ENCODE assay signal across 24 mouse cellular contexts in the genomic region with DNA sequence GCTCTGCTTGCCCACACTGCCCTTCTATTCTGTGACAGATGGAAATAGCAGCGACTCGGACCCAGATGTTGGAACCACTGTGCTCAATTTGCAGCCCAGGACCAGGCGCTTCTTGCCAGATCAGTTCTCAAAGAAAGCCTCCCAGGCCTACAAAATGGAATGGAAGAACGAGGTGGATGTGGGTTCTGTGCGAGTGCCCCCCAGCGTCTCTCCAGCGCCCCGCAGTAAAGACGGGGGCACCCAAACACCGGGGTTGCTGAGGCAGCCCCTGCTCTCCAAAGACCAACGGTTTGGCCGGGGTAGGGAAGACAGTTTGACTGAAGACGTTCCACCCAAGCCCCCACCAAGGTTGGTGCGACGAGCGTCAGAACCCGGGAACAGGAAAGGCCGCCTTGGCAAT. TPM values are rescaled to one million over a fixed set of nuclear protein-coding genes. Genes with fewer than 3 reads are reported as not detected.
DNase-seq lines count a peak whose midpoint lies in the region; ATAC-seq and TF ChIP-seq lines count a peak whose summit lies in the region.
"Had no signal": no experiment of that assay in that cellular context is flagged by ENCODE, and none has a peak within 500 bp of the region (broad histone marks: within the 10 kb centered on the region; RNA-seq: fewer than 3 reads in every experiment).

No protein-coding gene starts in this region.

- TF ChIP-seq CTCF in gastrocnemius, adult 2 months (IDR thresholded peaks at IDR 0.05), result no peak
- TF ChIP-seq CTCF in testis, adult 2 months (IDR thresholded peaks at IDR 0.05; ENCODE audit: control insufficient read depth, insufficient read depth, insufficient replicate concordance, low read depth, low read length), result no peak

- no peak overlapping the region for H3K4me3 ChIP-seq in gastrocnemius, adult 2 months
- H3K4me3 ChIP-seq in heart, embryonic 10.5 days, result no peak overlapping the region
- H3K4me3 ChIP-seq in heart, embryonic 11.5 days (ENCODE audit: low read depth, low read length), result no peak overlapping the region
- peak overlapping the region; percentile 50; the same call in 1 of the 2 replicates for H3K4me3 ChIP-seq in testis, adult 2 months (ENCODE audit: control insufficient read depth, low read depth, low read length)

- H3K4me1 ChIP-seq in heart, embryonic 10.5 days, result no peaks in the 10 kb centered on the region
- H3K4me1 ChIP-seq in heart, embryonic 11.5 days (ENCODE audit: control insufficient read depth, insufficient read depth, low read length), result no peaks in the 10 kb centered on the region
- peaks cover 9% of the 10 kb centered on the region for H3K4me1 ChIP-seq in testis, adult 2 months (ENCODE audit: control insufficient read depth, insufficient read depth, low read length)

- no peak for TF ChIP-seq POLR2A in testis, adult 2 months (IDR thresholded peaks at IDR 0.05; ENCODE audit: control insufficient read depth, low read depth, low read length)

- ATAC-seq in heart, embryonic 11.5 days (replicated peaks; ENCODE audit: insufficient number of reproducible peaks, low FRiP score, low TSS enrichment), result no peak
- ATAC-seq: activated CD4-positive, CD25-positive, alpha-beta regulatory T cell, adult 4 months; CD4-positive, CD25-positive, alpha-beta regulatory T cell, adult 4 months; Patski had no signal

- H3K9me3 ChIP-seq in heart, embryonic 10.5 days, result no peaks in the 10 kb centered on the region
- H3K9me3 ChIP-seq in heart, embryonic 11.5 days (replicated peaks; ENCODE audit: control insufficient read depth, low read length), result no peaks in the 10 kb centered on the region
- H3K9me3 ChIP-seq: G1E had no signal

- H3K4me2 ChIP-seq in heart, embryonic 11.5 days, result no peak overlapping the region

- no peak for DNase-seq in gastrocnemius, adult 2 months
- DNase-seq in gastrocnemius, postnatal 4 days (ENCODE audit: low spot score in 2 of 2), result no peak
- peak; percentile 78 for DNase-seq in heart, adult 11 months
- DNase-seq in heart, adult 9 months (ENCODE audit: low spot score in 2 of 2), result no peak
- peak; percentile 61 for DNase-seq in heart, embryonic 10.5 days (ENCODE audit: low spot score)
- DNase-seq in testis, postnatal 10 days (ENCODE audit: low spot score), result no peak
- DNase-seq: adrenal gland, adult 2 months; adrenal gland, adult 8-10 months; adrenal gland, postnatal 10 days; adrenal gland, postnatal 14 days; adrenal gland, postnatal 25 days; adrenal gland, postnatal 36 days; B cell, adult 2 months; cerebellum, adult 11 months; cerebellum, adult 11-12 months had no signal

- H3K27ac ChIP-seq in gastrocnemius, adult 2 months, result peak overlapping the region; percentile 58; the same call in 1 of the 2 replicates
- H3K27ac ChIP-seq in heart, embryonic 10.5 days, result no peak overlapping the region
- H3K27ac ChIP-seq in heart, embryonic 11.5 days (ENCODE audit: low read depth, low read length), result no peak overlapping the region
- H3K27ac ChIP-seq in testis, adult 2 months (ENCODE audit: control insufficient read depth, insufficient read depth, low read depth, low read length), result peak overlapping the region; percentile 37; the same call in 1 of the 2 replicates

- intact Hi-C loops in gastrocnemius, adult 2 months (cut with DNase I), result loop anchor here (5.0 kb wide), 2 partner anchors 40 to 85 kb away; a partner anchor contains a TSS

- no peak overlapping the region for H3K9ac ChIP-seq in heart, embryonic 11.5 days (ENCODE audit: low read depth, low read length)

- H3K36me3 ChIP-seq in heart, embryonic 10.5 days, result no peaks in the 10 kb centered on the region
- H3K36me3 ChIP-seq in heart, embryonic 11.5 days (ENCODE audit: control insufficient read depth, insufficient read depth, low read length), result no peaks in the 10 kb centered on the region
- H3K36me3 ChIP-seq in testis, adult 2 months (ENCODE audit: control insufficient read depth, insufficient read depth, low read length), result no peaks in the 10 kb centered on the region
- H3K36me3 ChIP-seq: G1E had no signal

- WGBS in heart, embryonic 10.5 days, result 85% methylated on average over 18 of the region's 18 CpGs
- whole genome bisulfite sequencing in heart, embryonic 11.5 days (ENCODE audit: insufficient replicate concordance), result 76% methylated on average over 18 of the region's 18 CpGs

- H3K27me3 ChIP-seq in heart, embryonic 10.5 days (ENCODE audit: insufficient read depth, poor library complexity, severe bottlenecking), result no peaks in the 10 kb centered on the region
- H3K27me3 ChIP-seq in heart, embryonic 11.5 days (ENCODE audit: control insufficient read depth, insufficient read depth, low read length), result no peaks in the 10 kb centered on the region
- no peaks in the 10 kb centered on the region for H3K27me3 ChIP-seq in testis, adult 2 months (ENCODE audit: control insufficient read depth, insufficient read depth, low read length)
- H3K27me3 ChIP-seq: CH12.LX, Patski had no signal

RNA-seq across cellular contexts. Expression of a gene that starts 22.9 kb away (rescaled TPM):
- total RNA-seq in gastrocnemius, adult 2 months (2021), result under 1 TPM; 0.31 to 0.89 TPM
- total RNA-seq in gastrocnemius, postnatal 4 days (2021), result 1 to 10 TPM; 1.4 to 2.3 TPM
- 1.6 and 2.4 TPM in 2 replicates for polyA plus RNA-seq in heart, embryonic 10.5 days (2016; fragmentation: Nextera tagmentation; extraction: Ambion mirVana)
- polyA plus RNA-seq in heart, embryonic 11.5 days (2014; fragmentation: Nextera tagmentation; extraction: Ambion mirVana), result 1.9 and 2.0 TPM in 2 replicates
- 11.4 and 11.9 TPM in 2 replicates for polyA plus RNA-seq in testis, adult 2 months (2012; rRNA removed)
- total RNA-seq: CH12.LX had no signal

RNA-seq across cellular contexts. Expression of a gene that starts 37.8 kb away (rescaled TPM):
- 100 to 1,000 TPM; 181 to 243 TPM for total RNA-seq in gastrocnemius, adult 2 months (2021)
- total RNA-seq in gastrocnemius, postnatal 4 days (2021), result 100 to 1,000 TPM; 137 to 148 TPM
- polyA plus RNA-seq in heart, embryonic 10.5 days (2016; fragmentation: Nextera tagmentation; extraction: Ambion mirVana), result 5.1 and 12.1 TPM in 2 replicates
- 17.7 and 18.9 TPM in 2 replicates for polyA plus RNA-seq in heart, embryonic 11.5 days (2014; fragmentation: Nextera tagmentation; extraction: Ambion mirVana)
- polyA plus RNA-seq in testis, adult 2 months (2012; rRNA removed), result 0.23 TPM in 2 replicates
- total RNA-seq: CH12.LX, ES-E14, MEL had no signal
- polyA plus RNA-seq: activated CD4-positive, CD25-positive, alpha-beta regulatory T cell, adult 4 months; CD4-positive, CD25-positive, alpha-beta regulatory T cell, adult 4 months; G1E; Patski had no signal

Comparison
In these comparisons a context has a peak if more than half of its experiments do, and no peak if none do; other contexts are left out.
1. DNase-seq: peak in heart, adult 11 months (single experiment) and heart, embryonic 10.5 days (single experiment); none in gastrocnemius, adult 2 months (single experiment), gastrocnemius, postnatal 4 days (0 of 2), heart, adult 9 months (0 of 2) and testis, postnatal 10 days (single experiment).
2. H3K27ac ChIP-seq: peak in gastrocnemius, adult 2 months (single experiment) and testis, adult 2 months (single experiment); none in heart, embryonic 10.5 days (single experiment) and heart, embryonic 11.5 days (single experiment).